Mouse (Mus musculus) CH12.LX (cell line): ENCODE data around the gene Ttyh3. TPM values are rescaled to one million over a fixed set of nuclear protein-coding genes. Genes with fewer than 3 reads are reported as not detected.

Source experiments
- DNase-seq: peaks from one replicate; pipeline ENCODE4 v3.0.0-alpha.2; 2013; ENCODE audit errors: extremely low read depth
- H3K27ac ChIP-seq: 2 replicates; pipeline ENCODE4 v1.5.1; 2012; ENCODE audit warnings: low read depth, mild to moderate bottlenecking, control low read depth, moderate library complexity; ENCODE audit not compliant: insufficient read depth
- H3K27me3 ChIP-seq: replicated peaks from 2 replicates; pipeline ENCODE3; 2012; ENCODE audit warnings: inconsistent platforms
- H3K36me3 ChIP-seq, 2 experiments: replicated peaks in 1 of 2; 2 replicates each; pipeline versions ENCODE3 to v1.6.1; 2012; ENCODE audit warnings: inconsistent platforms in 1 of 2, low read length in 1 of 2, mild to moderate bottlenecking in 1 of 2, mixed read lengths in 1 of 2, moderate library complexity in 1 of 2; ENCODE audit not compliant: control insufficient read depth in 1 of 2, insufficient read depth in 1 of 2
- H3K4me1 ChIP-seq, 2 experiments: 2 replicates each; pipeline ENCODE4 v1.6.1; 2012; ENCODE audit warnings: inconsistent platforms in 1 of 2, moderate library complexity in 1 of 2; ENCODE audit not compliant: insufficient read depth in 2 of 2, control insufficient read depth in 1 of 2
- H3K4me2 ChIP-seq: 2 replicates; pipeline ENCODE4 v1.6.1; 2012; ENCODE audit warnings: low read depth, mild to moderate bottlenecking, control low read depth; ENCODE audit not compliant: poor library complexity, insufficient read depth, severe bottlenecking
- H3K4me3 ChIP-seq, 3 experiments: fragments of 150-350 bp in 1 of 3; sonication (generic) in 1 of 3; replicated peaks in 1 of 3; 2 replicates each; pipeline versions ENCODE3 to v1.5.1; 2011 to 2012; ENCODE audit warnings: low read depth in 2 of 3, low read length in 2 of 3, mild to moderate bottlenecking in 2 of 3, moderate library complexity in 2 of 3, control low read depth in 1 of 3, improper control_type of control experiment in 1 of 3, inconsistent platforms in 1 of 3, mixed read lengths in 1 of 3; ENCODE audit not compliant: poor library complexity in 1 of 3
- H3K79me2 ChIP-seq: replicated peaks from 2 replicates; pipeline ENCODE4 v1.6.1; 2012; ENCODE audit warnings: mild to moderate bottlenecking, moderate library complexity; ENCODE audit not compliant: control insufficient read depth, poor library complexity, insufficient read depth, severe bottlenecking; ENCODE audit errors: extremely low read depth
- H3K9ac ChIP-seq: 2 replicates; pipeline ENCODE4 v1.6.1; 2012; ENCODE audit warnings: low read depth, mild to moderate bottlenecking, control low read depth, moderate library complexity; ENCODE audit not compliant: insufficient read depth
- H3K9me3 ChIP-seq: replicated peaks from 2 replicates; pipeline ENCODE3; 2012; ENCODE audit warnings: low read length, inconsistent platforms, mixed read lengths
- CTCF ChIP-seq, 2 experiments: IDR thresholded peaks in 1 of 2; conservative IDR thresholded peaks in 1 of 2; 2 replicates each; pipeline ENCODE4 v1.5.1; 2011 to 2012; ENCODE audit warnings: low read depth in 2 of 2, low read length in 2 of 2, improper control_type of control experiment in 1 of 2, inconsistent platforms in 1 of 2, mild to moderate bottlenecking in 1 of 2, moderate library complexity in 1 of 2
- E2F4 ChIP-seq: IDR thresholded peaks from 2 replicates; pipeline ENCODE4 v1.6.1; 2011; ENCODE audit warnings: low read depth, low read length, improper control_type of control experiment; ENCODE audit not compliant: insufficient replicate concordance
- EP300 ChIP-seq: IDR thresholded peaks from 2 replicates; pipeline ENCODE4 v1.6.1; 2011; ENCODE audit warnings: low read length, improper control_type of control experiment
- GABPA ChIP-seq: IDR thresholded peaks from 2 replicates; pipeline ENCODE4 v1.6.1; 2012; ENCODE audit warnings: low read depth, low read length, improper control_type of control experiment, inconsistent platforms; ENCODE audit not compliant: insufficient replicate concordance
- HCFC1 ChIP-seq: IDR thresholded peaks from 2 replicates; pipeline ENCODE4 v1.6.1; 2012; ENCODE audit warnings: low read depth, mild to moderate bottlenecking, inconsistent platforms, low read length, improper control_type of control experiment
- IRF4 ChIP-seq: IDR thresholded peaks from 2 replicates; pipeline ENCODE4 v1.6.1; 2014; ENCODE audit warnings: low read depth, mild to moderate bottlenecking, inconsistent platforms, low read length, improper control_type of control experiment
- MAX ChIP-seq: IDR thresholded peaks from 2 replicates; pipeline ENCODE4 v1.6.1; 2011; ENCODE audit warnings: low read length, improper control_type of control experiment
- MAZ ChIP-seq: IDR thresholded peaks from 2 replicates; pipeline ENCODE4 v1.6.1; 2012; ENCODE audit warnings: low read depth, mild to moderate bottlenecking, inconsistent platforms, low read length, improper control_type of control experiment, moderate library complexity
- MEF2A ChIP-seq: IDR thresholded peaks from 2 replicates; pipeline ENCODE4 v1.6.1; 2014; ENCODE audit warnings: low read depth, mild to moderate bottlenecking, inconsistent platforms, low read length, improper control_type of control experiment, borderline replicate concordance
- MXI1 ChIP-seq: IDR thresholded peaks from 2 replicates; pipeline ENCODE4 v1.6.1; 2011; ENCODE audit warnings: mild to moderate bottlenecking, low read depth, low read length, improper control_type of control experiment
- MYC ChIP-seq: IDR thresholded peaks from 2 replicates; pipeline ENCODE4 v1.6.1; 2011; ENCODE audit warnings: low read depth, mild to moderate bottlenecking, improper control_type of control experiment, low read length
- NELFE ChIP-seq: IDR thresholded peaks from 2 replicates; pipeline ENCODE4 v1.6.1; 2011; ENCODE audit warnings: low read depth, low read length, improper control_type of control experiment
- RAD21 ChIP-seq: IDR thresholded peaks from 2 replicates; pipeline ENCODE4 v1.6.1; 2011; ENCODE audit warnings: low read depth, mild to moderate bottlenecking, low read length, improper control_type of control experiment, moderate library complexity
- SMC3 ChIP-seq: IDR thresholded peaks from 2 replicates; pipeline ENCODE4 v1.6.1; 2011; ENCODE audit warnings: low read depth, low read length, improper control_type of control experiment
- TCF12 ChIP-seq: IDR thresholded peaks from 2 replicates; pipeline ENCODE4 v1.6.1; 2014; ENCODE audit warnings: low read depth, mild to moderate bottlenecking, inconsistent platforms, low read length, improper control_type of control experiment
- ZC3H11A ChIP-seq: IDR thresholded peaks from 2 replicates; pipeline ENCODE4 v1.6.1; 2012; ENCODE audit warnings: low read depth, mild to moderate bottlenecking, inconsistent platforms, low read length, improper control_type of control experiment
- ZKSCAN1 ChIP-seq: IDR thresholded peaks from 2 replicates; pipeline ENCODE4 v1.6.1; 2012; ENCODE audit warnings: low read depth, inconsistent platforms, low read length, improper control_type of control experiment, borderline replicate concordance
- ZMIZ1 ChIP-seq: IDR thresholded peaks from 2 replicates; pipeline ENCODE4 v1.6.1; 2012; ENCODE audit warnings: low read depth, mild to moderate bottlenecking, inconsistent platforms, low read length, improper control_type of control experiment
- ZNF384 ChIP-seq: IDR thresholded peaks from 2 replicates; pipeline ENCODE4 v1.6.1; 2012; ENCODE audit warnings: low read depth, low read length, improper control_type of control experiment, inconsistent platforms
- dilution Hi-C: fragments of 300-500 bp; cut with MboI; formaldehyde crosslinking; loops from 2 replicates; pipeline ENCODE4 v1.14.3; 2020; ENCODE audit warnings: low sequenced_read_pairs; ENCODE audit not compliant: extremely low pct_unique_long_range_greater_than_20kb, extremely low pct_ligation_motif_present
- in situ Hi-C: fragments of 300-500 bp; cut with MboI; formaldehyde crosslinking; loops from 3 replicates; pipeline ENCODE4 v1.14.3; 2019; ENCODE audit warnings: low sequenced_read_pairs, low pct_ligation_motif_present, low pct_unique_long_range_greater_than_20kb, mixed read lengths
- polyA plus RNA-seq: library from polyadenylated mRNA; unstranded; fragments of >175 nt; gene quantifications from 2 replicates; pipeline ENCODE4 v1.2.1, GENCODE M21; 2012; ENCODE audit warnings: low read depth; ENCODE audit not compliant: insufficient read length
- total RNA-seq, 2 experiments: library from RNA; depleted of rRNA; stranded (reverse); fragments of 300-350 nt in 1 of 2; fragments of >200 nt in 1 of 2; gene quantifications; 2 replicates each; pipeline ENCODE4 v1.2.3; 2012 to 2014

Gene Ttyh3
- total and polyA plus RNA-seq, 3 experiments: 0.31 to 6.3 (median 1.4) TPM

- dilution Hi-C loops (no loop called here), in situ Hi-C loops (no loop called here)
- Histone ChIP-seq H3K9me3 (peaks cover 2% of the 10 kb centered on the region), H3K27me3 (peaks cover 32% of the 10 kb centered on the region), H3K27ac (no peak overlapping the region), H3K36me3 (no peaks in the 10 kb centered on the region), H3K4me1 (peaks cover 0 to 4% of the 10 kb centered on the region in 2 experiments; a peak in 3 of 4 replicates), H3K9ac (no peak overlapping the region), H3K4me3 (no peak overlapping the region), H3K79me2 (no peaks in the 10 kb centered on the region), H3K4me2 (no peak overlapping the region)
- no peak for TF ChIP-seq EP300
- no peak for TF ChIP-seq MYC
- no peak for TF ChIP-seq SMC3
- no peak for TF ChIP-seq MAZ
- TF ChIP-seq ZNF384: no peak
- no peak for TF ChIP-seq GABPA
- TF ChIP-seq NELFE: no peak
- no peak for TF ChIP-seq HCFC1
- DNase-seq: no peak
These were observed 73.4 kb downstream of the Ttyh3 start for GRCm38 (mm10) chr5:140575381-140575866.

- peaks cover 13% of the 10 kb centered on the region for H3K27me3 ChIP-seq
- H3K36me3 ChIP-seq: no peaks in the 10 kb centered on the region
- no peak overlapping the region for H3K27ac ChIP-seq
- in situ Hi-C loops (no loop called here), dilution Hi-C loops (no loop called here)
- no peaks in the 10 kb centered on the region for H3K79me2 ChIP-seq
- peaks cover 0 to 8% of the 10 kb centered on the region in 2 experiments; a peak in 3 of 4 replicates for H3K4me1 ChIP-seq
- no peak overlapping the region for H3K9ac ChIP-seq
- no peak for DNase-seq
- no peak overlapping the region for H3K4me3 ChIP-seq
- no peak overlapping the region for H3K4me2 ChIP-seq
- no peak for TF ChIP-seq ZC3H11A
- TF ChIP-seq TCF12: no peak
- TF ChIP-seq CTCF (conservative IDR thresholded peaks at IDR 0.05 in 1 of 2, IDR thresholded peaks at IDR 0.05 in 1 of 2; ENCODE audit: low read depth in 2 of 2, low read length in 2 of 2): no peak
- TF ChIP-seq MAX: no peak
- TF ChIP-seq MXI1: no peak
- TF ChIP-seq ZKSCAN1: no peak
- TF ChIP-seq ZMIZ1: no peak
- TF ChIP-seq HCFC1: no peak
- no peak for TF ChIP-seq MEF2A
- no peak for TF ChIP-seq RAD21
- no peak for TF ChIP-seq E2F4
- no peak for TF ChIP-seq IRF4
- TF ChIP-seq, all 38 proteins: peak for 0
- H3K9me3 ChIP-seq: peaks cover 2% of the 10 kb centered on the region
These were observed 76.2 kb downstream of the Ttyh3 start for GRCm38 (mm10) chr5:140572611-140573010.
